Mouse (Mus musculus) left cerebral cortex, adult 18-20 months (tissue): ENCODE measurements around the gene Lrrc45. TPM values are rescaled to one million over a fixed set of nuclear protein-coding genes. Genes with fewer than 3 reads are reported as not detected.

ENCODE experiments used
- DNase-seq, 2 experiments: peaks; one replicate each; pipeline ENCODE4 v3.0.0; 2021 to 2022; ENCODE audit warnings: low spot score in 2 of 2, mixed read lengths in 1 of 2
- total RNA-seq, 2 experiments: library from RNA; stranded (reverse); gene quantifications; 2 replicates each; pipeline ENCODE4 v1.2.3; 2021

Lrrc45 gene
- total RNA-seq, 2 experiments from 2014 or later, result 53.0 to 56.2 TPM

DNA sequence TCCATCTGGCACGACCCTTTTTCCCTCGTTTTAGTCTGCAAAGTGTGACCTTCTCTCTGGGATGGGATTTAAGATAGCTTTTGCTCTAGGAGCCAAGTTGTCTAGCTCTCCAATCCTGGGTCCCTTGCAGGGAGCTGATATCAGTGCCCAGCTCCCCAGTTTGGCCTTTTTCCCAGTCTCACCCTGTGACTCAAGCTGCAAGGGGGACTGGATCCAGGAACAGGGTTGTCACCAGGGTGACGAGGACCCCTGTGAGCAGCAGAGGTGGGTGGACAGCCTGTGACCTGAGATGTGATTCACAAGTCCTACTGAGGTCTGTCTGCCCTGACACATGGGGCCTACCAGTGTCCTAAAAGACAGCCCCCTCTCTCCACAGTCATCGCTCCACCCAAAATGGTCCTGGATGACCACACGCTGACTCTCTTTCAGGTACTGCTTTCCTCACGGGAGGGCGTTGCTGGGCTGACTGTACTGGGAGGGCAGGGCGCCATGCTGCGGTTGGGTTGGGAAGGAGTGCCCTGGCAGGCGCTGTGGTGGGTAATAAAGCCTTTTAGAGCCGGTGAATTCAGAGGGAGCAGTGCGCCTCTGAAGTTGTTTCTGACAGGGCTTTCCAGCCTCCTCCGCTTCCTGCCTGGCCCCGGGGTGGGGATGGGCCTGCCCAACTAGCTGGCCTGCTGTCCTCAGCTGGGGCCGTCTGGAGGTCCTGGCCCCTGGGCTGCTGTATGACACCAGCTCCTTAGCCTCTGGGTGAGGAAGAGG is 9.8 kb upstream of the Lrrc45 start:
- no peak for DNase-seq

DNA sequence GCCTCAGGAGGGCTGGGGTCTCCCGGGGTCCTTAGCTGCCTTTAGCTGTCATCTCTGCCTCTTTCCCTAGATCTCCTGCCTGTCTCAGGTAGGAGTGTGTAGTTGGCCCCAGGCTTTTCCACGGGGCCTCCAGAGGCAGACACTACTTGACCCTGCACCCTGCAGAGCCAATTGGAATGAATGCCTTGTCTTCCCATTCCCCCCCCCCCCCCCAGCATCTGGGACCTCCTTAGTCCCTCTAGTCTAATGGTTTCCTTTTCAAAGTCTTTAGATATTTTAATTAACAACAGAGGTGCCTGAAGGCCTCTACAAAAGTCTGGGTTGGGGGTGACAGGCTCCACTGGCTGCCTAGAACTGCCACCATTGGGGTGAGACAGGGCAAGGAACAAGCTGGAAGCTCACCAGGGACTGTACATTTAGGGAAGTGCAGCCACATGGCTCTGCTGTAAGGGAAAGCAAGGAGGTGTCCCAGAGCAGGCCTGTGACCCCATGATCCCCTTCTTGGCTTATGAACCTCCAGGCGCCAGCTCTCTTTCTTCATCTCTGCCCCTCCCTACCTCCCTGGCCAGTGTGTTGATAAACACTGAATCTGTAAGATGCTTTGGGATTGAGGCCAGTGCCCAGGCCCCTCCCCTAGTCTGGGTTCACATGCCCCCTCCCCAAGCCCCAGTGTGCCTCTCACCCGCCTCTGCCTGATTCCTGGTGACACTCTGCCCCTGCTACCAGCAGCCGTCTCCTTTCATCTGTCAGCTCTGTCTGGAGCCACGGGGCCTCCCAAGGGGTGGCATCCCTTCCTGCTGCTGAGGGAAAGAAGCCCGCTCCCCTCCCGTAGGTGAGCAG is 9.0 kb upstream of the Lrrc45 start:
- no peak for DNase-seq

DNA sequence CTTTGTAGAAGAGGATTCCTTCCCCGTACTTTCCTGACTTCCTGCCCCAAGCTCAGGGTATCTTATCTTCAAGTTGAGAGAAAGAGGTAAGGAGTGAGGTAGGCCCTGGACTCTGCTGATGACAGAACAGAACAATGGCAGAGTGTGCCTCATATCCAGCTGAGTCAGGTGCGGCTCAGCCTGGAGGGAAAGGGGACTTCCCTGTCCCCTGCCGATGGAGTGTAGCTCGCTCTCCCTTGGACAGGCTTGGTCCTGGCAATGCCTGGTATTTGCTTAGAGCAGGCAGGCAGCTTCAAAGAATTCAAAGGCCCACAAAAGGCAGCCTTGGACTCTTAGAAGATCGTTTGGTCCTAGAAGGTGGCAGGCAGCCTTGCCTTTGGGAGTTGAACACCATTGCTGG is 7.6 kb upstream of the Lrrc45 start:
- DNase-seq, result no peak

GRCm38 (mm10) chr11:120707225-120707624 is 6.5 kb upstream of the Lrrc45 start:
- no peak for DNase-seq

DNA sequence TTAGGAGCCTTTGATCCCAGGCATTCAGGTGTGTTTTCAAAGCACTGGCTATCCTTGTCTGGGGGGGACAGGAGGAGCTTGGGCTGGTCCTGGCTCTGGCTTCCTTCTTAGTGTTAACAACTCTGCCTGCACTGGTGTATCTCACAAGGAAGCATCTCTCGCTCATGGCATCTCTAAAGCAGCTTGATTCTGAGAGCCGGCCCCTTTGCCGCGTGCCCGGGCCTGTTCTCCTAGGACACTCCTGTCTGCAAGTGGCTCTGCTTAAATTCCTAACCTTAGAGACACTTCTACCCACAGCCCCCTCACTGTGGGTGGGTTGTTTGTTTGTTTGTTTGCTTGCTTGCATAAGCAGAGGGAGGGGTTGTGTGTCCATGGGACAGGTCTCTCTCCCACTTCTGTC is 5.8 kb upstream of the Lrrc45 start:
- DNase-seq, result no peak

GRCm38 (mm10) chr11:120709551-120709950 is 4.2 kb upstream of the Lrrc45 start:
- DNase-seq, result no peak

GRCm38 (mm10) chr11:120710672-120711071 is 3.1 kb upstream of the Lrrc45 start:
- no peak for DNase-seq

DNA sequence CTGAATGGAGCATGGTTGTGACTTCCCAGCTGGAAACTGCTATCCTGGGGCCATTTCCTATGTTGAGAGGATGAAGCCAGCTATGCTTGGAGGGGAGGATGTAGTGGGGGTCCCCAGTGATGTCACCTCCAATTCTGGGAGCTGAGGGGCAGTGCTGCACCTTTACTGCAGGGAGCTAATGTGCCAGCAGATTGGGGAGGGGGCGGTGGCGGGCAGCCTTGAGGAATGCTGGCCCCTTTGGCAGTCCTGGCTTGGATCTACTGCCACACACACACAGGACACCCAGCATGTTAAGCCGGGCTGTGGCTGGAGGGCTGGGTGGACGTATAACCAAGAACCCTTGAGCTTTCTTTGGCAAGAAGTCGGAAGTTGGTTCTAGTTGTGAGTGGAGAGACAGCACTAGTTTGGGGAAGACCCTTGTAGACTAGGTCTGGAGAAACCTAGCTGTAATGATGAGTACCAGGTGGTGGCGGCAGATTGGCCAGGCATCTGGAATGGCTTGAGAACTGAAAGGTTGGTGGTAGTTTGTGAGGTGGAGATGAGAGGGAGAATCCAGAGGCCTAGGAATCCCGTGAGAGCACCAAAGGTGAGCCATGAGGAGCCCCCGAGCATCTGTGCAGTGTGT is 1.6 kb upstream of the Lrrc45 start:
- DNase-seq, result no peak

DNA sequence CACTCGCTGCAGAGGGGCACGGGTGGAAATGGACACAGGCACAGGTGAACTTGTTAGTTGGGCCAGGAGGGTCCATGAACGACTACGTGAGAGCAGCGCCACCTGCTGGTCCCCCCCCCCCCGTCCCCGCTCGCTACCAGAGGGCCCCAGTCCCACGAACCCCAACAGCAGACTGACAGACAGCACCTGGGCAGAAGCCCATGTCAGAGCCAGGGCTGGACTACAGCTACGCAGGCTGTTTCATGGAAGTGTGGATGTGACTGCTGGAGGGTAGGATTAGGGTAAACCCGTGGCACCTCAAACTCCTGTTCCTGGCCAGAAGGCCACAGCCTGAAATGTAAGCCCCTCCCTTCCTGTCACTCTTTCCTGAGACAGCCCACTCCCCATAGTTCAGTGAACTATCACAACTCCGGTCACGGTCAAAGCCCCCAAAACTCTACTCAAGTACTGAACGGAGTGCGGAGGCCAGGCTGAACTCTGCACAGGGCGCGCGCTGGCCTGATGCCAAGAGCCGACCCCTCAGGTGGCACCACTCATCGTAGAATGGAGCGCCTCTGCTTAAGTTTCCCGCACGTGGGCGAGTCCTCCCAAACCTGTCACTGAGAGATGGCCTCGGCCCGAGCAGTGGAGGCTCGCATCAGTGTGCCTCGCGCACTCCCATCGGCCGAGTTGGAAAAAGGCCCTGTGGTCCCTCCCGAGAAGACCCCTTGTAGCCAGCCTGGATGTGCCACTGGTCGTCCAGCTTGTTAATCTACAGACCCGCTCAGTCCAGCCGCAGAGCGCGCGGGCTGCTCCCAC is 755 bp upstream of the Lrrc45 start:
- peak; percentile 21 to 35 for DNase-seq

DNA sequence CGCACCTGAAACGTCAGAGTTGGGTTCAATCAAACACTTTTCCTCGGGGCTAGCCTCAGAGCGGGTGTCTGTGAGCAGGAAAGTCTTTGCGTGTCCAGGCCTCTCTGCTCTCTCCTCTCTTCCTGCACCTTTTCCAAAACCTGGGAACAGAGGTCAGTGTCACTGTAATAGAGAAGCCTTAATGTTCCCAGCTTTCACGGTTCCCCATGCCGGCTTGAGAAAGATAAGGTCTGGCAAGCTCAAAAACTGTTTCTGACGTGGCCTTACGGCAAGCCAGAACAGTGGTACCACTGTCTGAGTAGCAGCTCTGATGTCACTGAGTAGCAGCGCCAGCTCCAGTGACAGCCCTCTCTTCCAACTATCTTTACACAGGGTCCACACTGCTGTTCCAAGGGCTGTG is 821 bp downstream of the Lrrc45 start:
- no peak for DNase-seq

DNA sequence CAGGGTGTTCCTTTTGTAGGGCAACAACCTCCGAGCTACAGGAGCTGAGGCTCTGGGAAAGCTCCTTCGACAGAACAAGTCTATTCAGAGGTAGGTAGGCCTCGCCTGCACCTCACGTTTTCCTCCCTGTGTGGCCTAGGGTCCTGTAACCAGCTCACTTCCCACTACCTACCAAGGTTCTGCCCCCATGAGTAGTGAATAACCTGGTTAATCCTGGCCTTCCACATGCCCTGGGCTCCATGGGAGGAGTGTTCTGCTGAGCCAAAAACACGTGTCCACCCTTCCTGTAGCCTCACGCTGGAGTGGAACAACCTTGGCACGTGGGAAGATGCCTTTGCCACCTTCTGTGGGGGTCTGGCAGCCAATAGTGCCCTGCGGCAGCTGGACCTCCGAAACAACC is 1.4 kb downstream of the Lrrc45 start:
- DNase-seq, result no peak

DNA sequence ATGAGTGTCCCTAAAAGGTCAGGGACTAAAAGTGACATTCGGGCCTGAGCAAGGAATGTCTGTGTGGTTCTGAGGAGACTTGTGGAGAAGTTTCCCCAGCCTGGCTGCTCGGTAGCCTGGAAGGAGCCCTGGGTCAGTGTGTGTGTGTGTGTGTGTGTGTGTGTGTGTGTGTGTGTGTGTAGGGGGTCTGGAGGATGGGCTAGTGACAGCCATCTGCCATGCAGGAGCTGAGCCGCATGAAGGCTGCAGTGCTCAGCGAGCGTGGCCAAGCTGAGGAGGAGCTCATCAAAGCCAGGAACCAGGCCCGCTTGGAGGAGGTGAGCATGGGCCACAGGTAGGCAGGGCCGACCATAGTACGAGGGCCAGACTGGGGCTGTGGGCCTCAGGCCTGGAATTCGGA is 5.5 kb downstream of the Lrrc45 start:
- no peak for DNase-seq

- no peak for DNase-seq
Observed at GRCm38 (mm10) chr11:120719841-120720376, 6.2 kb downstream of the Lrrc45 start.

GRCm38 (mm10) chr11:120720450-120720849 is 6.7 kb downstream of the Lrrc45 start:
- peak; percentile 91 to 96 for DNase-seq

DNA sequence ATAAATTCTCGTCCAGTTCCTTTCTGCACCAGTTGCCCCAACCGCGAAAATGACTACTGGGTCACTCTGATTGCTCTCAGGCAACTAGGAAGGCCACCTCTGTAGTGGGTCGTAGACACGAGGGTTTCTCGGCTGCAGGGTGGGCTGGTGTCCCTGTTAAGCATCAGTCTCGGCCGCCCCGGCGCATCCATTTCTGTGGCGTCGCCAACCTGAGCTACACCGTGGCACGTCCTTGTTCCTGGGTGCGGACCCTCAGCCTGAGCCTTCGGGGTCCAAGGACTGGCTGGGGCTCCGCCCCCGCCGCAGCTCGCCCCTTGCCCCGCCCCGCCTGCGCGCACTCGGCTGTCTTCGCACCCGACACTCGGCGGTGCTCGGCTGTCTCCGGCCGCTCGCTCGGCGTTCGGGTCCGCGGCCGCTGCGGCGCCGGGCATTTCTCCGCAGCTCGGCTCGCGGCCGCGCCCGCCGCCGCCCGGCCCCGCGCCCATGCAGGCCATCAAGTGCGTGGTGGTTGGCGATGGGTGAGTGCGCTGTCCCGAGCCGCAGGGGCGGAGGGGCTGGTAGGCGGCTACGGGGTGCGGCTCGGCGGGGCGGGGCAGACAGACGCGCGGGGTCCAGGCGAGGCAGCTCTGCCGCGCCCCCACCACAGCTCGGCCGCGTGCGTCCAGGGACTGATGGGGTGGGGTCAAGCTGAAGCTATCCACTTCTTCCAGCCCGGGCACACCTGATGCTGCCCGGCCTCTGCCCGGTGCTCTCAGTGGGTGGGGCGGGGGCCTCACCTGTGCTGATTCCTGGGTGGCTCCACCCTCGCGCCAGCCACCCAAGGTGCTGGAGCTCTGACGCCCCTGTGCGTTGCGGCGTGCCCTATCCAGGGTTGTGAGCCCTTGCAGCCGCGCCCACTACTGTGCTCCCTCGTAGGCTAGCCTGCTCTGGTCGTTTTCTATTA is 7.7 kb downstream of the Lrrc45 start, which contains the start of gene Rac3:
Gene Rac3, plus strand, starts transcription at position 347 of the 943 bp plus-strand sequence.
- peak; percentile 55 to 64 for DNase-seq

- no peak for DNase-seq
Observed at GRCm38 (mm10) chr11:120722067-120722630, 8.4 kb downstream of the Lrrc45 start.

GRCm38 (mm10) chr11:120722761-120723382 is 9.1 kb downstream of the Lrrc45 start:
- DNase-seq, result no peak

DNA sequence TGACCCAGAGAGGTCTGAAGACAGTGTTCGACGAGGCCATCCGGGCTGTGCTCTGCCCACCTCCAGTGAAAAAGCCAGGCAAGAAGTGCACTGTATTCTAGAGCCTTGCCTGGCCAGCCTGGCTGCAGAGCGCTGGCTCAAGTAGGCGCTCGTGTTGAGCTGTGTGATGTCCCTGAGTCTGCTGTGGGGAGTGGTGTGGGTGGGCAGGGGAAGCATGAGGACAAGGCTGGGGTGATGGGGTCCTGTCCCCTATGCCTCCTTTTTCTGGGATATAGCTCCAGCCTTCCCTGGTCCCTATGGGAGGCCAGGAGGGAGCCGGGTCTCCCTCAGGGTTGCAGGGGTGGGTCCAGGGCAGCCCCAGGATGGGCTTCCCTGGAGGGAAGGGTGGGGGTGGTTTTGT is 9.8 kb downstream of the Lrrc45 start:
- no peak for DNase-seq
